Mouse (Mus musculus) MEL (cell line): ENCODE data around the gene Il31ra. TPM values are rescaled to one million over a fixed set of nuclear protein-coding genes. Genes with fewer than 3 reads are reported as not detected.

Experiments
- DNase-seq: peaks from one replicate; pipeline ENCODE4 v3.0.0; 2011; ENCODE audit warnings: low read depth, low spot score
- H3K27ac ChIP-seq: 2 replicates; pipeline ENCODE4 v1.5.1; 2012; ENCODE audit warnings: low read depth, mild to moderate bottlenecking, control low read depth, low read length, moderate library complexity; ENCODE audit not compliant: control insufficient read depth
- H3K27me3 ChIP-seq, 2 experiments: fragments of 150-350 bp in 1 of 2; sonication (generic) in 1 of 2; 2 replicates each; pipeline ENCODE4 v1.6.1; 2012; ENCODE audit warnings: low read length in 2 of 2, mild to moderate bottlenecking in 2 of 2, improper control_type of control experiment in 1 of 2, moderate library complexity in 1 of 2; ENCODE audit not compliant: insufficient read depth in 2 of 2, control insufficient read depth in 1 of 2
- H3K36me3 ChIP-seq, 2 experiments: 2 replicates each; pipeline ENCODE4 v1.6.1; 2012 to 2014; ENCODE audit warnings: low read length in 2 of 2, improper control_type of control experiment in 1 of 2, inconsistent platforms in 1 of 2, mild to moderate bottlenecking in 1 of 2; ENCODE audit not compliant: insufficient read depth in 2 of 2, control insufficient read depth in 1 of 2
- H3K4me1 ChIP-seq, 2 experiments: fragments of 150-350 bp in 1 of 2; sonication (generic) in 1 of 2; 2 replicates each; pipeline ENCODE4 v1.6.1; 2012; ENCODE audit warnings: low read length in 2 of 2, improper control_type of control experiment in 1 of 2, mild to moderate bottlenecking in 1 of 2; ENCODE audit not compliant: insufficient read depth in 2 of 2, control insufficient read depth in 1 of 2
- H3K4me3 ChIP-seq, 2 experiments: fragments of 150-350 bp in 1 of 2; sonication (generic) in 1 of 2; 2 replicates each; pipeline ENCODE4 v1.5.1; 2012; ENCODE audit warnings: low read depth in 2 of 2, low read length in 2 of 2, mild to moderate bottlenecking in 2 of 2, moderate library complexity in 2 of 2, control low read depth in 1 of 2, improper control_type of control experiment in 1 of 2; ENCODE audit not compliant: control insufficient read depth in 1 of 2, insufficient read depth in 1 of 2
- H3K79me2 ChIP-seq: 2 replicates; pipeline ENCODE4 v1.6.1; 2012; ENCODE audit warnings: mild to moderate bottlenecking, low read length, moderate library complexity; ENCODE audit not compliant: control insufficient read depth, poor library complexity, insufficient read depth
- H3K9ac ChIP-seq: 2 replicates; pipeline ENCODE4 v1.6.1; 2012; ENCODE audit warnings: low read depth, mild to moderate bottlenecking, control low read depth, low read length, moderate library complexity; ENCODE audit not compliant: control insufficient read depth, poor library complexity, severe bottlenecking
- H3K9me3 ChIP-seq: fragments of 150-350 bp; sonication (generic); replicated peaks from 2 replicates; pipeline ENCODE4 v1.6.1; 2012; ENCODE audit warnings: mild to moderate bottlenecking, low read length, improper control_type of control experiment, moderate library complexity; ENCODE audit not compliant: insufficient read depth
- BHLHE40 ChIP-seq: IDR thresholded peaks from 2 replicates; pipeline ENCODE4 v1.6.1; 2012; ENCODE audit warnings: low read depth, mild to moderate bottlenecking, inconsistent platforms, low read length, improper control_type of control experiment, borderline replicate concordance
- CHD1 ChIP-seq: IDR thresholded peaks from 2 replicates; pipeline ENCODE4 v1.6.1; 2012; ENCODE audit warnings: low read depth, mild to moderate bottlenecking, inconsistent platforms, low read length, improper control_type of control experiment
- CHD2 ChIP-seq: IDR thresholded peaks from 2 replicates; pipeline ENCODE4 v1.6.1; 2011; ENCODE audit warnings: low read length, improper control_type of control experiment
- CTCF ChIP-seq, 3 experiments: IDR thresholded peaks in 2 of 3; conservative IDR thresholded peaks in 1 of 3; 2 replicates each; pipeline ENCODE4 v1.5.1; 2011 to 2012; ENCODE audit warnings: low read length in 3 of 3, low read depth in 2 of 3, mild to moderate bottlenecking in 2 of 3, improper control_type of control experiment in 1 of 3, inconsistent platforms in 1 of 3, mixed read lengths in 1 of 3, moderate library complexity in 1 of 3; ENCODE audit not compliant: control insufficient read depth in 1 of 3, insufficient read depth in 1 of 3, poor library complexity in 1 of 3, severe bottlenecking in 1 of 3
- E2F4 ChIP-seq: IDR thresholded peaks from 2 replicates; pipeline ENCODE4 v1.6.1; 2011; ENCODE audit warnings: low read depth, low read length, improper control_type of control experiment, borderline replicate concordance
- ELF1 ChIP-seq: IDR thresholded peaks from 2 replicates; pipeline ENCODE4 v1.6.1; 2014; ENCODE audit warnings: low read depth, mild to moderate bottlenecking, inconsistent platforms, low read length, improper control_type of control experiment, moderate library complexity
- EP300 ChIP-seq, 2 experiments: IDR thresholded peaks; 2 replicates each; pipeline ENCODE4 v1.6.1; 2011; ENCODE audit warnings: improper control_type of control experiment in 2 of 2, low read length in 2 of 2, low read depth in 1 of 2, mild to moderate bottlenecking in 1 of 2
- ETS1 ChIP-seq: IDR thresholded peaks from 2 replicates; pipeline ENCODE4 v1.6.1; 2012; ENCODE audit warnings: low read depth, mild to moderate bottlenecking, inconsistent platforms, low read length, improper control_type of control experiment, moderate library complexity
- GABPA ChIP-seq: IDR thresholded peaks from 2 replicates; pipeline ENCODE4 v1.6.1; 2012; ENCODE audit warnings: low read depth, mild to moderate bottlenecking, inconsistent platforms, low read length, improper control_type of control experiment, moderate library complexity
- GATA1 ChIP-seq: IDR thresholded peaks from 2 replicates; pipeline ENCODE4 v1.6.1; 2011; ENCODE audit warnings: low read depth, low read length, improper control_type of control experiment
- HCFC1 ChIP-seq: IDR thresholded peaks from 2 replicates; pipeline ENCODE4 v1.6.1; 2012; ENCODE audit warnings: low read depth, mild to moderate bottlenecking, inconsistent platforms, low read length, improper control_type of control experiment, moderate library complexity
- JUND ChIP-seq: IDR thresholded peaks from 2 replicates; pipeline ENCODE4 v1.6.1; 2011; ENCODE audit warnings: low read depth, mild to moderate bottlenecking, improper control_type of control experiment, low read length
- KAT2A ChIP-seq: conservative IDR thresholded peaks from 2 replicates; pipeline ENCODE4 v1.6.1; 2012; ENCODE audit warnings: low read depth, low read length, improper control_type of control experiment, inconsistent platforms
- MAFK ChIP-seq: IDR thresholded peaks from 2 replicates; pipeline ENCODE4 v1.6.1; 2011; ENCODE audit warnings: low read depth, mild to moderate bottlenecking, low read length, improper control_type of control experiment, borderline replicate concordance
- MAX ChIP-seq: IDR thresholded peaks from 2 replicates; pipeline ENCODE4 v1.6.1; 2011; ENCODE audit warnings: low read length, improper control_type of control experiment
- MAZ ChIP-seq: IDR thresholded peaks from 2 replicates; pipeline ENCODE4 v1.6.1; 2012; ENCODE audit warnings: low read depth, mild to moderate bottlenecking, inconsistent platforms, low read length, improper control_type of control experiment
- MEF2A ChIP-seq: IDR thresholded peaks from 2 replicates; pipeline ENCODE4 v1.6.1; 2014; ENCODE audit warnings: low read depth, mild to moderate bottlenecking, inconsistent platforms, low read length, improper control_type of control experiment; ENCODE audit not compliant: poor library complexity, insufficient replicate concordance, severe bottlenecking; ENCODE audit errors: extremely low read depth
- MXI1 ChIP-seq: IDR thresholded peaks from 2 replicates; pipeline ENCODE4 v1.6.1; 2011; ENCODE audit warnings: mild to moderate bottlenecking, low read depth, low read length, improper control_type of control experiment
- MYB ChIP-seq: IDR thresholded peaks from 2 replicates; pipeline ENCODE4 v1.6.1; 2011; ENCODE audit warnings: mild to moderate bottlenecking, low read depth, low read length, improper control_type of control experiment
- MYC ChIP-seq: IDR thresholded peaks from 2 replicates; pipeline ENCODE4 v1.6.1; 2011; ENCODE audit warnings: low read depth, mild to moderate bottlenecking, low read length, improper control_type of control experiment, moderate library complexity
- NELFE ChIP-seq: IDR thresholded peaks from 2 replicates; pipeline ENCODE4 v1.6.1; 2011; ENCODE audit warnings: low read depth, low read length, improper control_type of control experiment
- NRF1 ChIP-seq: IDR thresholded peaks from 2 replicates; pipeline ENCODE4 v1.6.1; 2014; ENCODE audit warnings: low read depth, mild to moderate bottlenecking, inconsistent platforms, low read length, improper control_type of control experiment, moderate library complexity; ENCODE audit not compliant: poor library complexity, insufficient read depth, severe bottlenecking
- POLR2A ChIP-seq, 2 experiments: IDR thresholded peaks; 2 replicates each; pipeline ENCODE4 v1.6.1; 2011 to 2012; ENCODE audit warnings: low read length in 2 of 2, mild to moderate bottlenecking in 2 of 2, control low read depth in 1 of 2, improper control_type of control experiment in 1 of 2, low read depth in 1 of 2, moderate library complexity in 1 of 2; ENCODE audit not compliant: control insufficient read depth in 1 of 2, insufficient read depth in 1 of 2, poor library complexity in 1 of 2
- POLR2AphosphoS2 ChIP-seq: IDR thresholded peaks from 2 replicates; pipeline ENCODE4 v1.6.1; 2011; ENCODE audit warnings: low read length, improper control_type of control experiment
- RAD21 ChIP-seq: IDR thresholded peaks from 2 replicates; pipeline ENCODE4 v1.6.1; 2011; ENCODE audit warnings: mild to moderate bottlenecking, low read depth, low read length, improper control_type of control experiment
- RCOR1 ChIP-seq: IDR thresholded peaks from 2 replicates; pipeline ENCODE4 v1.6.1; 2012; ENCODE audit warnings: low read depth, mild to moderate bottlenecking, inconsistent platforms, low read length, improper control_type of control experiment
- SIN3A ChIP-seq: IDR thresholded peaks from 2 replicates; pipeline ENCODE4 v1.6.1; 2012; ENCODE audit warnings: low read length, improper control_type of control experiment, inconsistent platforms
- SMC3 ChIP-seq: IDR thresholded peaks from 2 replicates; pipeline ENCODE4 v1.6.1; 2011; ENCODE audit warnings: low read depth, low read length, improper control_type of control experiment
- TAL1 ChIP-seq: IDR thresholded peaks from 2 replicates; pipeline ENCODE4 v1.6.1; 2012; ENCODE audit warnings: mild to moderate bottlenecking, inconsistent platforms, low read length, moderate library complexity, mixed read lengths
- TBP ChIP-seq: IDR thresholded peaks from 2 replicates; pipeline ENCODE4 v1.8.0; 2011; ENCODE audit warnings: low read depth, low read length, improper control_type of control experiment
- TCF12 ChIP-seq: IDR thresholded peaks from 2 replicates; pipeline ENCODE4 v1.6.1; 2014; ENCODE audit warnings: low read depth, mild to moderate bottlenecking, inconsistent platforms, low read length, improper control_type of control experiment, moderate library complexity
- UBTF ChIP-seq: IDR thresholded peaks from 2 replicates; pipeline ENCODE4 v1.6.1; 2012; ENCODE audit warnings: low read depth, mild to moderate bottlenecking, inconsistent platforms, low read length, improper control_type of control experiment, moderate library complexity, borderline replicate concordance; ENCODE audit not compliant: insufficient read depth
- USF1 ChIP-seq: IDR thresholded peaks from 2 replicates; pipeline ENCODE4 v1.6.1; 2014; ENCODE audit warnings: low read depth, mild to moderate bottlenecking, inconsistent platforms, low read length, improper control_type of control experiment, moderate library complexity
- USF2 ChIP-seq, 2 experiments: IDR thresholded peaks; 2 replicates each; pipeline ENCODE4 v1.6.1; 2011 to 2012; ENCODE audit warnings: improper control_type of control experiment in 2 of 2, low read length in 2 of 2, borderline replicate concordance in 1 of 2, inconsistent platforms in 1 of 2, low read depth in 1 of 2, mild to moderate bottlenecking in 1 of 2; ENCODE audit not compliant: insufficient read depth in 1 of 2
- ZC3H11A ChIP-seq: IDR thresholded peaks from 2 replicates; pipeline ENCODE4 v1.6.1; 2012; ENCODE audit warnings: low read depth, mild to moderate bottlenecking, inconsistent platforms, low read length, improper control_type of control experiment
- ZKSCAN1 ChIP-seq: IDR thresholded peaks from 2 replicates; pipeline ENCODE4 v1.6.1; 2012; ENCODE audit warnings: low read depth, mild to moderate bottlenecking, inconsistent platforms, low read length, improper control_type of control experiment, moderate library complexity
- ZMIZ1 ChIP-seq: IDR thresholded peaks from 2 replicates; pipeline ENCODE4 v1.6.1; 2012; ENCODE audit warnings: low read depth, mild to moderate bottlenecking, inconsistent platforms, low read length, improper control_type of control experiment, moderate library complexity
- ZNF384 ChIP-seq: IDR thresholded peaks from 2 replicates; pipeline ENCODE4 v1.6.1; 2012; ENCODE audit warnings: low read depth, mild to moderate bottlenecking, inconsistent platforms, low read length, improper control_type of control experiment
- polyA plus RNA-seq, 2 experiments: library from polyadenylated mRNA; stranded (reverse) in 1 of 2; unstranded in 1 of 2; fragments of >175 nt in 1 of 2; fragments of >200 nt in 1 of 2; gene quantifications; 2 replicates each; pipeline versions ENCODE4 v1.2.1 to v1.2.4; 2012; ENCODE audit warnings: low replicate concordance in 2 of 2, low read depth in 1 of 2; ENCODE audit not compliant: insufficient read length in 2 of 2, insufficient read depth in 1 of 2, missing spikeins in 1 of 2
- total RNA-seq: library from RNA; depleted of rRNA; stranded (reverse); fragments of 300-350 nt; gene quantifications from 2 replicates; pipeline ENCODE4 v1.2.3, GENCODE M21; 2012

Il31ra gene
- total and polyA plus RNA-seq, 3 experiments: 2.1 to 2.2 TPM; not detected in 1

DNA sequence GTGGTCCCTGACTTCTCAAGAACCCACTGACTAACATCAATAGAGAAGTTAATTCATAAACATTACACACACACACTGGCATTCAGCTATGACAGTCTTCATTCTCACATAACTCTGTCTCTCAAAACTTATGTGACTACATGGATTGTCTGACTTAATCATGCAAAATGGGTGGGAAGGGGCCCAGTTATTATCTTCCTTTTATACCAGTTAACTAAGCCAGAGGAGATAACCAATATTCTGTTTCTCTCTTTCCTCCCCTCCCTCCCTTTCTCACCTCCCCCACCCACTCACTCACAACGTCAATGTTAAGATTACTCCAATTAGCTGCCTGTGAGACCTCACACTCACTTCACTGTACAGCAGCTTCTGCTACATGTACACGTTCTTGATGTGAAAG, 3.9 kb downstream of the Il31ra start:
- peaks cover 0 to 19% of the 10 kb centered on the region in 2 experiments; a peak in 2 of 4 replicates for H3K36me3 ChIP-seq
- H3K9me3 ChIP-seq: no peaks in the 10 kb centered on the region
- DNase-seq: peak; percentile 47
- H3K27ac ChIP-seq: peak overlapping the region; percentile 45
- peak overlapping the region in 1 of 2 experiments; percentile 0; a peak in 1 of 4 replicates for H3K4me3 ChIP-seq
- H3K4me1 ChIP-seq: peaks cover 12 to 15% of the 10 kb centered on the region in 2 experiments
- H3K27me3 ChIP-seq: no peaks in the 10 kb centered on the region
- H3K9ac ChIP-seq: no peak overlapping the region
- H3K79me2 ChIP-seq: no peaks in the 10 kb centered on the region
- TF ChIP-seq JUND: no peak
- TF ChIP-seq NRF1: no peak
- no peak for TF ChIP-seq BHLHE40
- no peak for TF ChIP-seq CTCF (IDR thresholded peaks at IDR 0.05 in 2 of 3, conservative IDR thresholded peaks at IDR 0.05 in 1 of 3; ENCODE audit: control insufficient read depth in 1 of 3, insufficient read depth in 1 of 3, low read depth in 2 of 3, low read length in 3 of 3, poor library complexity in 1 of 3, severe bottlenecking in 1 of 3)
- no peak for TF ChIP-seq MAX
- TF ChIP-seq TBP: no peak
- no peak for TF ChIP-seq ZC3H11A
- TF ChIP-seq CHD1: no peak
- TF ChIP-seq MYB: 0 out of 2 replicates have a peak, but pooled peaks have one; percentile 6
- no peak for TF ChIP-seq POLR2A (IDR thresholded peaks at IDR 0.05; ENCODE audit: control insufficient read depth in 1 of 2, insufficient read depth in 1 of 2, low read depth in 1 of 2, low read length in 2 of 2, poor library complexity in 1 of 2)
- TF ChIP-seq EP300 (IDR thresholded peaks at IDR 0.05; ENCODE audit: low read depth in 1 of 2, low read length in 2 of 2): peak; percentile 33 to 74; a peak in 3 of 4 replicates
- peak; percentile 44; the same call in 1 of the 2 replicates for TF ChIP-seq MAZ
- no peak for TF ChIP-seq KAT2A
- 0 out of 2 replicates have a peak, but pooled peaks have one; percentile 38 for TF ChIP-seq RCOR1
- TF ChIP-seq SIN3A: no peak
- no peak for TF ChIP-seq CHD2
- TF ChIP-seq ETS1: peak; percentile 43; the same call in 1 of the 2 replicates
- TF ChIP-seq E2F4: no peak
- TF ChIP-seq MEF2A: no peak
- TF ChIP-seq ZKSCAN1: no peak
- TF ChIP-seq MAFK: no peak
- TF ChIP-seq TCF12: no peak
- no peak for TF ChIP-seq MYC
- no peak for TF ChIP-seq ELF1
- no peak for TF ChIP-seq UBTF
- TF ChIP-seq USF1: no peak
- TF ChIP-seq NELFE: no peak; the same call in 1 of the 2 replicates
- TF ChIP-seq HCFC1: no peak
- no peak for TF ChIP-seq USF2 (IDR thresholded peaks at IDR 0.05; ENCODE audit: borderline replicate concordance in 1 of 2, insufficient read depth in 1 of 2, low read depth in 1 of 2, low read length in 2 of 2)
- no peak for TF ChIP-seq MXI1
- TF ChIP-seq ZNF384: no peak
- TF ChIP-seq RAD21: no peak
- no peak for TF ChIP-seq SMC3
- TF ChIP-seq TAL1: no peak
- no peak for TF ChIP-seq POLR2AphosphoS2
- TF ChIP-seq GABPA: no peak
- TF ChIP-seq ZMIZ1: no peak
- TF ChIP-seq GATA1: peak; percentile 53
